Mouse (Mus musculus) lung, embryonic 16.5 days (tissue): ENCODE measurements at regions not wholly inside any gene's neighbourhood (a gene's known extent, or its start where the extent isn't known, plus 50 kb on each side); places are given as distances from the start of the nearest gene placed in this dataset.

ENCODE experiments used
- ATAC-seq: fragments of 200-750 bp; cut with Nextera tagmentation; 2 replicates; pipeline ENCODE4 v1.8.0; 2017; ENCODE audit warnings: low read depth, mild to moderate bottlenecking, moderate library complexity
- H3K27ac ChIP-seq: fragments of 300-500 bp; sonication (generic); 2 replicates; pipeline ENCODE4 v1.5.1; 2014; ENCODE audit warnings: mild to moderate bottlenecking, control low read depth, low read length
- H3K27me3 ChIP-seq: fragments of 300-500 bp; sonication (generic); 2 replicates; pipeline ENCODE4 v1.6.1; 2014; ENCODE audit warnings: low read depth, low read length, mixed read lengths; ENCODE audit not compliant: control insufficient read depth, insufficient read depth
- H3K36me3 ChIP-seq: fragments of 300-500 bp; sonication (generic); 2 replicates; pipeline ENCODE4 v1.6.1; 2014; ENCODE audit warnings: low read length; ENCODE audit not compliant: control insufficient read depth, insufficient read depth
- H3K4me1 ChIP-seq: fragments of 300-500 bp; sonication (generic); replicated peaks from 2 replicates; pipeline ENCODE4 v1.6.1; 2014; ENCODE audit warnings: low read length, mixed read lengths; ENCODE audit not compliant: control insufficient read depth, insufficient read depth
- H3K4me2 ChIP-seq: fragments of 300-500 bp; sonication (generic); 2 replicates; pipeline ENCODE4 v1.6.1; 2014; ENCODE audit warnings: low read depth, low read length, control low read depth
- H3K4me3 ChIP-seq: fragments of 300-500 bp; sonication (generic); 2 replicates; pipeline ENCODE4 v1.5.1; 2014; ENCODE audit warnings: mild to moderate bottlenecking, low read length, control low read depth
- H3K9ac ChIP-seq: fragments of 300-500 bp; sonication (generic); 2 replicates; pipeline ENCODE4 v1.6.1; 2014; ENCODE audit warnings: low read length, control low read depth
- H3K9me3 ChIP-seq: fragments of 300-500 bp; sonication (generic); 2 replicates; pipeline ENCODE4 v1.6.1; 2016; ENCODE audit warnings: low read length; ENCODE audit not compliant: control insufficient read depth
- WGBS: fragments of 180-500 bp; shearing (Covaris S2); extraction: QIAGEN DNeasy Blood & Tissue Kit; methylation state at CpG from one replicate; pipeline ENCODE4 v1.1.7; 2014; 5-methylcytosine and 5-hydroxymethylcytosine counted together

DNA sequence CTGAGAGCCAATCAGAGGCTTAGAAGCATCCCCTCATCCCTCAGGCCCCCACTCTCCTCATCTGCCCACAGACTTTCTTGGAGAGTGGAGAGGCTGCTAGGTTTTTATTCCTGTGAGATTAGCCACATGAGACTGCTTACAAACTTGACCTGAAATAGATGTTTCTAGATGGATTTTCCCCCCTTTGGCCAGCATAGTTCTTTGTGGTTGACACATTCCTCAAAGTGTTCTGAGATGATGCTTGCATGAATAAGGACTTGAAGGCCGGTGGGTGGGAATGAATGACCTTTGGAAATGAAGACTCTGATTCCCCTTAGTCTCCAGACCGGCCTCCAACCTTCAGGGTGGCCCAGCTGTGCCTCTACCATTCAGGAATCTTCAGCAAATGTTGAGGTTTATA is 273.8 kb downstream of the Fam173b start:
- Histone ChIP-seq H3K27ac (no peak overlapping the region), H3K9me3 (no peaks in the 10 kb centered on the region), H3K27me3 (no peaks in the 10 kb centered on the region), H3K4me3 (no peak overlapping the region), H3K9ac (no peak overlapping the region), H3K36me3 (no peaks in the 10 kb centered on the region), H3K4me2 (no peak overlapping the region), H3K4me1 (no peaks in the 10 kb centered on the region; the same call in 1 of the 2 replicates)
- ATAC-seq: no peak
- WGBS: 76% methylated on average over 2 of the region's 2 CpGs

DNA sequence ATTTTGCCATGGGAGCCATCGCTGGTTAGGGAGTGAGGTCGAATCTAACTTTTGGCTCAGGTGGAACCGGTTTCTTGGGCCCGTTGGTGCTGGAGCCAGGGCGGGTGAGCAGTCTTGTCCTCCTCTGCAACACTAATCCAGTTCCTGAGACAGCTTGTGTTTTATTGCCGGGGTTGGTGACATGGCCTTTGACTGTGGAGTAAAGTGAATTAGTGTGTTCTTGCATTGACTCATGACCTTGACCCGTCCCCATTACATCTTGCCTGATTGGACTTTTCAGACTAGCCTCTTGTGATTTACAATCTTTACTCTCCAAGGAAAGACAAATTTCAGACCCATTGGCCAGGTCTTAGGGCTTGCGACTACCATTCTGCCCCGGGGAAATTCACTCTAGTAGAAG is 278.8 kb downstream of the Fam173b start:
- no peak overlapping the region for H3K4me2 ChIP-seq
- H3K9me3 ChIP-seq: no peaks in the 10 kb centered on the region
- H3K27me3 ChIP-seq: no peaks in the 10 kb centered on the region
- 84% methylated on average over 9 of the region's 9 CpGs for WGBS
- ATAC-seq: no peak
- H3K36me3 ChIP-seq: no peaks in the 10 kb centered on the region
- H3K4me1 ChIP-seq: no peaks in the 10 kb centered on the region
- H3K9ac ChIP-seq: no peak overlapping the region
- no peak overlapping the region for H3K4me3 ChIP-seq
- H3K27ac ChIP-seq: no peak overlapping the region

DNA sequence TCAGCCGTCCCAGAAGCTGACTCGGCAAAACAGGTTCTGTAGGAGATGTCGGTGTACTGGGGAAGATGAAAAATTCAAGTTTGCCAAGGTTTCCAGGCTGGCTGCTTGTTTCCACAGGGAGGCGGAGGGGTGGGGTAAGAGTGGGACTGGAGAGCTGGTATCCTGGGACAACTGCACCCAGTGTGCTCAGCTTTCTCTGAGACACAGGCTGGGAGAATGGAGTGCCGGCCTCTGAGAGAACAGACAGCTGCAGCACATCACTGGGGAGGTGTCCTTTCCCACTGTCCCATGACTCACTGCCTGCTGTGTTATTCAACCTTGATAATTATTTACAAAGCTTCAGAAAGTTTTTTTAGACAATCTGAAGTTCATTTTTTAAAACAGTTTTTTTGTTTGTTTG is 280.7 kb downstream of the Fam173b start:
- Histone ChIP-seq H3K36me3 (no peaks in the 10 kb centered on the region), H3K27me3 (no peaks in the 10 kb centered on the region), H3K9me3 (no peaks in the 10 kb centered on the region), H3K4me3 (no peak overlapping the region), H3K4me2 (no peak overlapping the region), H3K9ac (no peak overlapping the region), H3K27ac (no peak overlapping the region), H3K4me1 (no peaks in the 10 kb centered on the region)
- ATAC-seq: 0 out of 2 replicates have a peak, but pooled peaks have one; percentile 43
- WGBS: 37% methylated on average over 5 of the region's 5 CpGs

DNA sequence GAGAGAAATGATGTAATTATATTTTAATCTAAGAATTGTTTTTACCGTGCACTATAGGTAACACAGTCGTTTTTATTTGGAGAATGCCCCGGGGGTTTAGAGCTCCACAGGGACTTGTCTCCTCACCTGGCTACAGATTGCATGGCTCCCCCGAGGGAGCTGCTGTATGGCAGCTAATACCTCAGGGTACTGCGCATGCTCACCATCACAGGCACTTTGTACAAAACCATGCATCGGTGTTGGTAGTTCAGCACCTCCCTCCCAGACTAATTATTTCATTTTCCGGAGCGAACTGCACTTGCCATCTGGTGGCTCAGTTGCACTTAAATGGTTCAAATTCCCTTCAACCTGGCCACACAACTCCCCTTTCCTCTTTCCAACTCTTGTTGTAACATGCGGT is 281.9 kb downstream of the Fam173b start:
- H3K27me3 ChIP-seq: no peaks in the 10 kb centered on the region
- WGBS: 86% methylated on average over 9 of the region's 9 CpGs
- H3K9ac ChIP-seq: no peak overlapping the region

DNA sequence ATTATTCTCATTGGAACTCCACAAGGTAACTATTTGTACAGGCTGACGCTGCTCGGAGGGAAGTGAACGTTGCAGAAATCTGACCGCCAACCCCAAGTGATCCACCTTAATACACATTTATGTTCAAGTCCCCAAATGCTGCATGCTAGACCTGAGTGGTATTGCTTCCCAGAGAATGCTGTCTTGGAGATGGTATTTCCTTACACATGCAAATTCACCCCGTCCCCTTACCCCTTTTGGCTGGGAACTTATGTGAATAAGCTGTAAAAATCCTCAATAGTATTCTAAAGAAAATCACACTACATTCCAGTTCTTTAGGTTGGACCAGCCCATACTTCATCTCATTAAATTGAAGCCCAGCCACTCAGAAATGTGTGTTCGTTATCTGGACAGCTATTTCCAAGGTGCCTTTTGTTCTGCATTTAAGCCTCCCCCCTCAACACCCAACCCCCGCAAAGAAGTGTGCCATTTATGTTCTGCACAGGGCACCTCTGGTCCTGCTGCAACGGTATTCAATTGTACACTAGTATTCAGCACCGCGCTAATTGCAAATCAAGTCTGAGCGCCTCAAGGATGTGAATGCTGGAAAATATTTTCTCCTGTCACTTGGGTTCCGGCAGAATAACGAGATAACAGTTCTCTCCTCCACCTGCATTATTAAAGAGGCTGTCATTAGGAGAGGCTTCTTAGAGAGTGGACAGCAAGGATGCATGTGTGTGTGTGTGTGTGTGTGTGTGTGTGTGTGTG is 278.0 kb upstream of the Tas2r119 start:
- Histone ChIP-seq H3K27ac (no peak overlapping the region), H3K4me3 (no peak overlapping the region), H3K4me2 (no peak overlapping the region), H3K4me1 (no peaks in the 10 kb centered on the region), H3K36me3 (no peaks in the 10 kb centered on the region), H3K9ac (no peak overlapping the region), H3K9me3 (no peaks in the 10 kb centered on the region), H3K27me3 (no peaks in the 10 kb centered on the region)
- WGBS: 72% methylated on average over 13 of the region's 13 CpGs
- ATAC-seq: no peak

More for the DNA sequence above, 281.9 kb downstream of the Fam173b start:
- no peaks in the 10 kb centered on the region for H3K4me1 ChIP-seq
- H3K27ac ChIP-seq: no peak overlapping the region
- no peak for ATAC-seq
- H3K36me3 ChIP-seq: no peaks in the 10 kb centered on the region
- no peak overlapping the region for H3K4me3 ChIP-seq
- H3K9me3 ChIP-seq: no peaks in the 10 kb centered on the region
- no peak overlapping the region for H3K4me2 ChIP-seq

DNA sequence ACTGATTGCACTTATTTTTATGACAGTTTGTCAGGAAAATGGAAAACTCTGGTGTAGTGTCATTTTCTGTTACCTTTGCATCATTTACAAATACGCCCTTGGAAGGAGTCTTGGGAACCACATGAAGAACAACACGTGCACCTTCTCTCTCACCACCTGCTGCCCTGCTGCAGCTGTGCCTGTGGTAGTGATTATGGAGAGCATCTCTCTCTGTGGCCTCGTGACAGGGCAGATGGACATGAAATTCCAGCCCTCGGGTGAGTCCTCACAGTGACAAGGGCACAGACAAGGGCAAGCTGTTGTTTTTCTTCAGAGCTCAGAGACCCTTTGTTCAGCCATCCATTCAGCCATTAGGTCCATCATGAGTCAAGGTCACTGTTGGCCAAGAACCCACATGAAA is 276.8 kb upstream of the Tas2r119 start:
- WGBS: 63% methylated on average over 4 of the region's 4 CpGs
- Histone ChIP-seq H3K4me3 (no peak overlapping the region), H3K9ac (no peak overlapping the region), H3K9me3 (no peaks in the 10 kb centered on the region), H3K27me3 (no peaks in the 10 kb centered on the region), H3K4me1 (no peaks in the 10 kb centered on the region), H3K4me2 (no peak overlapping the region), H3K27ac (no peak overlapping the region), H3K36me3 (no peaks in the 10 kb centered on the region)
- ATAC-seq: no peak

DNA sequence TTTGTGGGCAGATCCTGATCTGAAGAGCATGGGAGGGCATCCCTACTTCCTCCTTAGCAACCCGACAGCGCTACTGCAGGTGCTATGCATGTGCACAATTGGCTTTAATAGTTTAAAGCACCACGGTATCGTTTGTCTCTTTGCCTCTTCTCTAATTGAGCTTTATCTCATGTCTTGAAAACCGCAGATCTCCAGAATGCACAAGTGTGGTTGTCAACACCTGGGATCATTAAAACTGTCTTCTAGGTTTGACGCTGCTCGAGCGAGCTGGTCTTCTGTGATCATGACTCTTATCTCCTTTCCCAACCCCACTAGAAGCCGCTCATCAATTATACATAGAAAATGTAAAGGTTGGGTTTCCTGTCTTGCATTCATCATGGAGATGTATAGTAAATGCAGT is 268.7 kb upstream of the Tas2r119 start:
- no peak for ATAC-seq
- H3K4me1 ChIP-seq: no peaks in the 10 kb centered on the region; the same call in 1 of the 2 replicates
- H3K4me3 ChIP-seq: no peak overlapping the region
- H3K27me3 ChIP-seq: no peaks in the 10 kb centered on the region
- H3K36me3 ChIP-seq: no peaks in the 10 kb centered on the region
- H3K27ac ChIP-seq: no peak overlapping the region
- H3K9ac ChIP-seq: no peak overlapping the region
- H3K9me3 ChIP-seq: no peaks in the 10 kb centered on the region
- H3K4me2 ChIP-seq: no peak overlapping the region
- WGBS: 73% methylated on average over 9 of the region's 9 CpGs

DNA sequence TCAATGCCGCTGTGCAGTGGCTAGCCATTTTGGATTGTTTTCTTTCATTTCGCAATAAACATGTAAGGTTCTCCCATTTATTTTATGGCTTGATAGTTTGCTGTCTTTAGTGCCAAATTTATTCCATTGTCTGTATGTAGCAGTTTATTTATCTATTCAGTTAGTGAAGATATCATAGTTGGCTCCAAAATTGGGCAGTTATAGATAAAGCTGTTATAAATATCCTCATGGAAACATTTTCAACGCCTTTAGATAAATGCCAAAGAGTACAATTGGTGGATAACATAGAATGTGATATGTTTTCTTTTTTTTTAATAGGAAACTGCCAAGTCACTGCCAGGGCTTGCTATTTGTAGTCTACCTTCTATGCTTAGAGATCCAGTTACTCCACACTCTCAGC is 265.1 kb upstream of the Tas2r119 start:
- Histone ChIP-seq H3K9ac (no peak overlapping the region), H3K9me3 (no peaks in the 10 kb centered on the region; the same call in 1 of the 2 replicates), H3K27ac (no peak overlapping the region), H3K4me3 (no peak overlapping the region), H3K4me2 (no peak overlapping the region), H3K4me1 (no peaks in the 10 kb centered on the region; the same call in 1 of the 2 replicates), H3K36me3 (no peaks in the 10 kb centered on the region), H3K27me3 (no peaks in the 10 kb centered on the region)
- 69% methylated on average over 3 of the region's 3 CpGs for WGBS
- ATAC-seq: peak; percentile 26; the same call in 1 of the 2 replicates

DNA sequence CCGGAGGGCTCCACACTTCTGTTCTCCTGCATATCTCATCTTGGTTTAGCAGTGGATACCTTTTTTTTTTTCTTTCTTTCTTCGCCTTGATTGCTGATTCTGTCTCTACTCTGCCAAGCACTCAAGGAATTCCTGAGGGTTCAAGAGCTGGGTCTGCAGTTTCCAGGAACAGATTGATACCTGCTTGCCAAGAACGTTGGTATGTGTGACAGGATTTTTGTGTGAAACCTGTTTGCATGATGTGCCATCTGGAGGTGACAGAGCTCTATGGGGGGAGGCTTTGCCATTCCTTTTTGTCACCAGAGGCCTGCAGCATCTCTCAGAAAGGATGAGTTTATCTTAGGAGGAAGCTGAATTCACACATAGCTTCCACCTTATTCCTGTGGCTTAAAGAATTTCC is 255.6 kb upstream of the Tas2r119 start:
- Histone ChIP-seq H3K27me3 (no peaks in the 10 kb centered on the region), H3K27ac (peak overlapping the region; percentile 36; the same call in 1 of the 2 replicates), H3K9ac (no peak overlapping the region), H3K9me3 (no peaks in the 10 kb centered on the region; the same call in 1 of the 2 replicates), H3K4me1 (no peaks in the 10 kb centered on the region; the same call in 1 of the 2 replicates), H3K36me3 (no peaks in the 10 kb centered on the region), H3K4me3 (no peak overlapping the region), H3K4me2 (no peak overlapping the region)
- ATAC-seq: peak; percentile 67
- 31% methylated on average over 3 of the region's 3 CpGs for WGBS
